8 mouse cellular contexts compared by ENCODE assay signal in the genomic region with DNA sequence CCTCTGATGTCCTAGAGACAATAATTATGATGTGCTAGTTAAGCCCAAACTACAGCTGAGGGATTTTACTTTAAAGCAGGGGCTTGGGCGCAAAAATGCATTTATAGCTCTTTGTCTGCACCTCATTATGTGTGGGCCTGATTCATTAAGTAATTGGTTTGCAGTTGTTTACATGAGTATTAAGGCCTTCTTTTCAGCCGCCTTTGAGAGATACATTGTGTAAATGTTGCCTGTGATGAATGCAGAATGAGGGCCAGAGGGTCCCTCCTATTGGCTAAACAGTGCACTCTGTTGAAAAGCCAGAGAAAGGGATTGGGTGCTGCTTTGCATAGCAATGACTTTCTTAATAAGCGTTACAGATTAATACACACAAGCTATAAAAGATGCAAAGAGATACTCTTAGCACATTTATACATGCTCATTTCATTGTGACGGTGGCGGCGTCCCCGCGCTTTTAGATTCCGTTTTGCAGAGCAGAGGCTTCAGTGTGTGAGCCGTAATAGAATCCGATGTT. TPM values are rescaled to one million over a fixed set of nuclear protein-coding genes. Genes with fewer than 3 reads are reported as not detected.
DNase-seq lines count a peak whose midpoint lies in the region; ATAC-seq lines count a peak whose summit lies in the region.

No protein-coding gene starts in this region.

- no peak for DNase-seq in lung, postnatal 14 days
- peak; percentile 91 for DNase-seq in forebrain, embryonic 14.5 days (ENCODE audit: low spot score)
- peak; percentile 36 to 48 for DNase-seq in layer of hippocampus, adult 8-10 months (ENCODE audit: low spot score in 2 of 2)
- no peak for DNase-seq in urinary bladder, postnatal 4 days (ENCODE audit: low spot score in 2 of 2)
- DNase-seq in gastrocnemius, adult 8-10 months (ENCODE audit: low spot score in 2 of 2): no peak
- no peak for DNase-seq in kidney, adult 18-20 months

- peak overlapping the region; percentile 27 for H3K4me3 ChIP-seq in lung, embryonic 15.5 days
- H3K4me3 ChIP-seq in forebrain, embryonic 14.5 days (ENCODE audit: low read depth, low read length): peak overlapping the region; percentile 23
- H3K4me3 ChIP-seq in midbrain, embryonic 15.5 days: peak overlapping the region; percentile 38

- H3K9ac ChIP-seq in lung, embryonic 15.5 days: no peak overlapping the region; the same call in 1 of the 2 replicates
- H3K9ac ChIP-seq in forebrain, embryonic 14.5 days (ENCODE audit: low read length): peak overlapping the region; percentile 43
- H3K9ac ChIP-seq in midbrain, embryonic 15.5 days: peak overlapping the region; percentile 44

- peak; percentile 65; the same call in 1 of the 2 replicates for ATAC-seq in lung, embryonic 15.5 days (ENCODE audit: borderline replicate concordance, extremely low read depth, low FRiP score, low TSS enrichment)
- peak; percentile 92 for ATAC-seq in forebrain, embryonic 14.5 days
- peak; percentile 94 for ATAC-seq in midbrain, embryonic 15.5 days (replicated peaks)

- H3K36me3 ChIP-seq in lung, embryonic 15.5 days: no peaks in the 10 kb centered on the region
- H3K36me3 ChIP-seq in forebrain, embryonic 14.5 days (ENCODE audit: control insufficient read depth, insufficient read depth, low read length): no peaks in the 10 kb centered on the region
- H3K36me3 ChIP-seq in midbrain, embryonic 15.5 days (replicated peaks): no peaks in the 10 kb centered on the region

- H3K9me3 ChIP-seq in lung, embryonic 15.5 days: no peaks in the 10 kb centered on the region
- no peaks in the 10 kb centered on the region for H3K9me3 ChIP-seq in forebrain, embryonic 14.5 days (replicated peaks; ENCODE audit: control insufficient read depth, low read length)
- no peaks in the 10 kb centered on the region for H3K9me3 ChIP-seq in midbrain, embryonic 15.5 days

- peak overlapping the region; percentile 60 for H3K4me2 ChIP-seq in lung, embryonic 15.5 days
- peak overlapping the region; percentile 54 for H3K4me2 ChIP-seq in forebrain, embryonic 14.5 days (ENCODE audit: low read length)
- peak overlapping the region; percentile 69 for H3K4me2 ChIP-seq in midbrain, embryonic 15.5 days

- H3K27ac ChIP-seq in lung, embryonic 15.5 days: no peak overlapping the region
- H3K27ac ChIP-seq in forebrain, embryonic 14.5 days (ENCODE audit: low read depth, low read length): peak overlapping the region; percentile 77; the same call in 1 of the 2 replicates
- peak overlapping the region; percentile 86 for H3K27ac ChIP-seq in midbrain, embryonic 15.5 days

- H3K4me1 ChIP-seq in lung, embryonic 15.5 days: peaks cover 5% of the 10 kb centered on the region
- peaks cover 4% of the 10 kb centered on the region; the same call in 1 of the 2 replicates for H3K4me1 ChIP-seq in forebrain, embryonic 14.5 days (ENCODE audit: control insufficient read depth, insufficient read depth, low read length)
- peaks cover 5% of the 10 kb centered on the region; the same call in 1 of the 2 replicates for H3K4me1 ChIP-seq in midbrain, embryonic 15.5 days

- 15% methylated on average over 11 of the region's 11 CpGs for WGBS in lung, embryonic 15.5 days
- 3% methylated on average over 11 of the region's 11 CpGs for WGBS in forebrain, embryonic 14.5 days
- 6% methylated on average over 11 of the region's 11 CpGs for WGBS in midbrain, embryonic 15.5 days

- no peaks in the 10 kb centered on the region for H3K27me3 ChIP-seq in lung, embryonic 15.5 days
- peaks cover 45% of the 10 kb centered on the region for H3K27me3 ChIP-seq in forebrain, embryonic 14.5 days (replicated peaks; ENCODE audit: control insufficient read depth, insufficient read depth, low read length)
- H3K27me3 ChIP-seq in midbrain, embryonic 15.5 days (replicated peaks): peaks cover 50% of the 10 kb centered on the region

RNA-seq across cellular contexts. Expression of gene Xrn2, which starts 54.3 kb away (rescaled TPM):
- polyA plus RNA-seq in lung, embryonic 15.5 days (2015; fragmentation: Nextera tagmentation; extraction: Ambion mirVana): 77.3 and 77.6 TPM in 2 replicates
- 93.4 and 101 TPM in 2 replicates for polyA plus RNA-seq in forebrain, embryonic 14.5 days (2014; fragmentation: Nextera tagmentation; extraction: Ambion mirVana)
- total RNA-seq in layer of hippocampus, adult 8-10 months (2022): 10 to 100 TPM; 43.8 to 53.6 (median 45.9) TPM
- 67.4 and 73.3 TPM in 2 replicates for polyA plus RNA-seq in midbrain, embryonic 15.5 days (2015; fragmentation: Nextera tagmentation; extraction: Ambion mirVana)
- total RNA-seq in gastrocnemius, adult 8-10 months (2022): 10 to 100 TPM; 10.7 to 12.7 (median 11.4) TPM

Comparison
In these comparisons a context has a peak if more than half of its experiments do, and no peak if none do; other contexts are left out.
1. DNase-seq: peak in forebrain, embryonic 14.5 days (single experiment) and layer of hippocampus, adult 8-10 months (2 of 2); none in lung, postnatal 14 days (single experiment), urinary bladder, postnatal 4 days (0 of 2), gastrocnemius, adult 8-10 months (0 of 2) and kidney, adult 18-20 months (single experiment).
2. Peak in every context shown above with its lines, with median percentiles within 50 percentile points of each other: ATAC-seq, H3K4me2 ChIP-seq and H3K4me3 ChIP-seq.